Mouse (Mus musculus) embryo, embryonic 10.5 days (tissue): Measurements from ENCODE around the gene Hhex.

Source experiments
- DNase-seq: peaks from one replicate; pipeline ENCODE4 v3.0.0-alpha.2; 2015; ENCODE audit warnings: low spot score

The Hhex gene

DNA sequence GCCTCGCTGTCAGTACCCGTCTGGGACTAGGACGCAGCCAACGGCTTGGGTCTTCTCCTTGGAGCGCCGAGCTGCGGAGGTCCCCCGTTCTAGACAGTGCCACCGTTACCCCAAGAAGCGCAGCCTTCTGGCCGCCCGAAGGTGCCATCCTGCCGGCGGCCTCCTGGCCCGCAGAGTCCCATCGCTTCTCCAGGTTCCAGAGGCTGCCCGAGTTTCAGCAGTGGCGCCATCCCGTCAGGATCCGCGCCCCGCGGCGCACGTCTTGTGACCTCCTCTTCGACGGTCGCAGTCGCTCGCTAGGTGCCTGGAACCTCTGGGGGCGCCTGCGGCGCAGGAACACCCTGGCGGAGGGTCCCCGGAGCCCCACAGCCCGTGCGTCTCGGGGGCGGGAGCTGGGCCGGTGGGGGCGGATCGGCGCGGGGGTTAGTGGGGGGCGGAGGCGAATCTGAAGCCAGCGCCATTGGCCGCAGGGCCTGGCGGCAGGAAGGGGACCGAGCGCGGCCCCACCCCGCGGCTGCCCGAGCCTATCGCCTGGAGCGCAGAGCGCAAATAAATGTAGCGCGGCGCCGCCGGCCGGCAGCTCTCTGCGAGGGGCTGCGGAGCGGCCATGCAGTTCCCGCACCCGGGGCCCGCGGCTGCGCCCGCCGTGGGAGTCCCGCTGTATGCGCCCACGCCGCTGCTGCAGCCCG, at the start of gene Hhex:
Hhex (plus strand) TSS at position 548 of the 689 bp plus-strand sequence.
- DNase-seq = peak; percentile 58

DNA sequence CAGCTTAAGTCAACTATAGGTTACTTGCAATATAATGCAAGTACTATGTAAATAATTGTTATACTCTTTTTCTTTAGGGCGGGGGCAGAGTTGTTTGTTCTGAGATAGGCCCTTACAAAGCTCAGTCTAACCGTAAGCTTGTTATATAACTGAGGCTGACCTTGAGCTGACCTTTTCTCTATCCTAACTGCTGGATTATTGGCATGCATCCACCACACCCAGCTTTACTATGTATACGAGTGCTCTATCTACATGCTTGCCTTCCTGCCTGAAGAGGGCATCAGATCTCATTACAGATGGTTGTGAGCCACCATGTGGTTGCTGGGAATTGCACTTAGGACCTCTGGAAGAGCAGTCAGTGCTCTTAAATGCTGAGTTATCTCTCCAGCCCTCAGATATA, 48.5 kb upstream of the Hhex start:
- DNase-seq = no peak

DNA sequence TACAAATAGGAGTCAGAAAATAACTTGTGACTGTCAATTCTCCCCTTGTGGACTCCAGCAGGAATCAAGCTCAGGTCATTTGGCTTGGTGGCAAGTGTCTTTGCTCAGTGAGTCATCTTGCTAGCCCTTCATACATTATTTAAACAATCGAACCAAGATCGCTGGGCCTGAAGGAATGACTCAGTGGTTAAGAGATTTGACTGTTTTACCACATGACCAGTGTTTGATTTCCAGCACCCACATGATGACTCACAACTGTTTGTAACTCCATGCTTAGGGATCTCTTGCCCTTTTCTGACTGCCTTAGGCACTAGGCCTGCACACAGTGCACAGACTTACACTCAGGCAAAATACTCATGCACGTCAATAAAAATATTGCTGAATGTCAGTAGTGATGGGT, 42.7 kb upstream of the Hhex start:
- DNase-seq = no peak

DNA sequence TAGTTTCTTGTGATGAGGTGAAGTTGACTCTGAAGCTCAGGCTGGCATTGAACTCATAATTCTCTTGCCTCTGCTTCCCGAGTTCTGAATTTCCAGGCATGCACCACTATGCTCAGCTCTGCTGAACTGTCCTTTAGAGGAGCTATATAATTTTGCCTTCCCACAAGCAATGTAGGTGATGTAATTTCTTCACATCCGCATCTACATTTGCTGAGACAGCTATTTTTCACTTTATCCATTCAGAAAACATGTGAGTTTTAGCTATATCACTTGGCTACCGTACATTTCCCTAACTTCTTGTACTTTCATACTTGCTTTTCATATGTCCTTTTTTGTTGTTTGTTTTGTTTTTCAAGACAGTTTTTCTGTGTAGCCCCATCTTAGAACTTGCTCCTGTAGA, 38.3 kb upstream of the Hhex start:
- no peak for DNase-seq

DNA sequence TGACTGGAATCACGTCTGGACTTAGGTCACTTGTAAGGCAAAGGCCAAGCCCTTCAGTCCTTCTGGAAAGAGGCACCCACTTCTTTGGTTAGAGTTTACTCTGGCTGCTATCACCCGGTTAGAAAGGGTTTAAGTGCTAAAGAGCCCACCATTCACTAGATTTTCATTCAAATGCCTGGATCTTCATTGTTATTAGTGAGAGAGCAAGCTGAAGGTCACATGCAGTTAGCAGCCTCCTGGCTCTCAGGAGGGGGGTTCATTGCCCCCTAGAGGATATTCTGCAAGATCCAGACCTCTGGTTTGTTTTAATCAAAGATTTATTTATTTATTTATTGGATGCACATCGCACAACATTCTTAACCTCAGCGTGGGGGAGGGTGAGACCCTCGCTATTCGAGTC, 33.7 kb upstream of the Hhex start:
- no peak for DNase-seq

DNA sequence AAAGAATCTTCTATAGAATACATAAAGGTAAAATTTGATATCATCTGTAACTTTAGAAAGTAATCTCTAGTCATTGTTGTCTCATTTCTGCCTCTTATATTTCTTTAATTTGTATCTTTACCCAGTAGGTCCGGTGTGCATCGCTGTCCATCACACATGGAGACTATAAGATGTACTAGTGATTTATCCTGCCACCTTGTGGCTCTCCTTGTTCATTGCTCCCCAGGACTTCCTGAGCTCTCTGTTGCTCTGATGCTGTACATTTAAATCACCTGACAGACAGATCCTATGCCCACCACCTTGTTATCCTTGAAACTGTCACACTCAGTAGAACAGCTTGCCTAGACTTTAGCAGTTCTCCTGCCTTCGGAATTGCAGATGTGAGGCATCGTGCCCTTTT, 16.3 kb upstream of the Hhex start:
- peak; percentile 47 for DNase-seq

DNA sequence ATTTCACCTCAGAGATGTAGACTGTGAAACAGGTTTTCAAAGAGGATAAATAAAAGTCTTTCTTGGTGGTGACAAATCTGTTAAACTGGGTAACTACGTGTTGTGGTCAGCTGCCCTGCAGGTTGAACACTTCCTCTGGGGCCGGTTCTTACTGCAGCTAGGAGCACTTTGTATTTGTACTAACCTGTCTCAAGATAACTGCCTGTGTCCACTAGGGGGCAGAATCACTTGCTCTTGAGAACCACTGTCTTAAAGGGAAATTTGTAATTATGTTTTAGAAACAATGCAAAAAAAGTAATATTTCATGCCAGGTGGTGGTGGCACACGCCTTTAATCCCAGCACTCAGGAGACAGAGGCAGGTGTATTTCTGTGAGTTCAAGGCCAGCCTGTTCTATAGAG, 15.0 kb upstream of the Hhex start:
- DNase-seq = peak; percentile 84

DNA sequence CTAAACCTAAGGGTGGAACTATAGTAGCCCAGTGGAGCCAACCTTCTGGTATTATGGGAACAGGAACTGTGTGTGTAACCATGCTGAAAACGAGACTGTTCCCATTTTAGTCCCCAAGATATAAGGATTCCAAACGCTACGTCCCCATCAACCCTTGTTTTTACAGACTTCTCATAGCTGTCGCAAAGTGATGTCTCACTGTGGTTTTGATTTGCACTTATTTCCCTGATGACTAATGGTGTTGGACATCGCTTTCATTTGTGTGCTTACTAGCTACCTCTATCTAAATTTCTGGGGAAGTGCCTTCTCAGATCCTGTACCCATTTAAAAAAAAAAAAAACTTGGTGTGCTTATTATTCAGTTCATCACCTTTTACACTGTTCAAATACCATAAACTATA, 6.0 kb upstream of the Hhex start:
- DNase-seq = no peak

DNA sequence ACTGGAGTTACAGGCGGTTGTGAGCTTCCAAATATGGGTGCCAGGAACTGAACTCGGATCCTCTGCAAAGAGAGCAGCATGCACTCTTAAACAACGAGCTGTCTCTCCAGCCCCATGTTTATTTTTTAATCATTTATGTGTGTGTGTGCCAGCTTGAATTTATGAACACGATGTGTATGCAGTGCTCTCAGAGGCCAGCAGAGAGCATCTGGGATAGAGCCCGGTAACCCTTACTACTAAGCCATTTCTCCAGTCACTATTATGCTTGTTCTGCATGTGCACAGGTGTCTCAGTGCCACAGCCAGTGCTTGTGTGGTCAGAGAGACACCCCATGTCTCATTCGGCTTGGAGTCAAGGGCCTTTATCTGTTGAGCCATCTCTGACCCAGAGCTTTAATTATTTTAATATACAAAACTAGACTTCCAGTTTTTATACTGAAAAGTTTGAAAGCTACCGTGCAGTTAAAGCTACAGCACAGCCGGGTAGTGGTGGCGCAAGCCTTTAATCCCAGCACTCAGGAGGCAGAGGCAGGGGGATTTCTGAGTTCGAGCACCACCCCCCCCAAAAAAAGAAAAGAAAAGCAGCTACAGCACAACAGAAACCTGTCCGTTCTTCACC, 3.4 kb upstream of the Hhex start:
- no peak for DNase-seq

DNA sequence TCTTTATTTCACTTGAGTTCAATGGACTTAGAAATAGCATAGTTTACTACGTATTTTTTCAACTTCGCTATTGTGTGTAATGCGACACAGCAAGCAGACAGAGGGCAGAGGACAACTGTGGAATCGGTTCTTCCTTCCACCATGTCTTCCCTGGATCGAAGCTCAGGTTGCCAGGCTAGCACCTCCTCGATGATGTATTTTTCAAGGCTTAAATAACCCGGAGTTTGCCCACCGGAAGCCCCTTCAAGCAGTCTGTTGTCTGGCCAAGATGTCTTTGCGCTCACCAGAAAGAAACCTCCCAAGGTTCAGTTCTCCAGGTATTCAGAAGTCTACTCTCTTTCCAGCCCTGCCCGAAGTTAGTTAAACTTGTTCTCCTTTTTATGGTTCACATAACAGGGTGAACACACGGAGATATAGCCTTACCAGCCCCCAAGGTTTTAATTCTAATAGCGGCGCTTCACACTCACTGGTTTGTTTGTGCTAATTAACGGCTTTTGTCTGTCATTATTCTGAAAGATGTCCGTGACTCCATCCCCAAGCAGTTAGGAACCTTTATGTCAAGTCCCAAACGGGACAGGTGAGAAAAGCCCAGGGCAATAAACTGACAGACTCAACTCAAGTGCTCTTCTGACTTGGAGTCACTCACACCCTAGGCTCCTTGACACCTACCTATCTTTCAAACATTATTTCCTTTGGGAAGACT, 1.6 kb upstream of the Hhex start:
- DNase-seq = no peak

DNA sequence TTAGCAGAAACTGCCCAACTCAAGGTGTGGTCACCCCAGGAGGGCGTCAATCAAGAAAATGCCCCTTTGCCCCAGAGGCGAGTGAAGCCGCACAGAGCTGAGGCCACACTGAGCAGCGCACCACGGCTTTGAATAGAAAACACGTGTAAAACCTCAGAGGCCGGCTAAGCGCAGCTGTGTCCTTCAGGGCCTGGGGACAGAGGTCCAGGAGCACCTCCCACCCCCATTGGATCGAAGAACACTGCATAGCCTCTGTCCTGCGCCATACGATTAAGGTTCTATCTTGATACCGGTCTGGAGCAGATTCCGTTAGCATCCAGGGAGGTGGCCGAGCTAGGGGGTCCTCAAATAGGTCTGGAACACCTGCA, 731 bp upstream of the Hhex start:
- DNase-seq = peak; percentile 64

DNA sequence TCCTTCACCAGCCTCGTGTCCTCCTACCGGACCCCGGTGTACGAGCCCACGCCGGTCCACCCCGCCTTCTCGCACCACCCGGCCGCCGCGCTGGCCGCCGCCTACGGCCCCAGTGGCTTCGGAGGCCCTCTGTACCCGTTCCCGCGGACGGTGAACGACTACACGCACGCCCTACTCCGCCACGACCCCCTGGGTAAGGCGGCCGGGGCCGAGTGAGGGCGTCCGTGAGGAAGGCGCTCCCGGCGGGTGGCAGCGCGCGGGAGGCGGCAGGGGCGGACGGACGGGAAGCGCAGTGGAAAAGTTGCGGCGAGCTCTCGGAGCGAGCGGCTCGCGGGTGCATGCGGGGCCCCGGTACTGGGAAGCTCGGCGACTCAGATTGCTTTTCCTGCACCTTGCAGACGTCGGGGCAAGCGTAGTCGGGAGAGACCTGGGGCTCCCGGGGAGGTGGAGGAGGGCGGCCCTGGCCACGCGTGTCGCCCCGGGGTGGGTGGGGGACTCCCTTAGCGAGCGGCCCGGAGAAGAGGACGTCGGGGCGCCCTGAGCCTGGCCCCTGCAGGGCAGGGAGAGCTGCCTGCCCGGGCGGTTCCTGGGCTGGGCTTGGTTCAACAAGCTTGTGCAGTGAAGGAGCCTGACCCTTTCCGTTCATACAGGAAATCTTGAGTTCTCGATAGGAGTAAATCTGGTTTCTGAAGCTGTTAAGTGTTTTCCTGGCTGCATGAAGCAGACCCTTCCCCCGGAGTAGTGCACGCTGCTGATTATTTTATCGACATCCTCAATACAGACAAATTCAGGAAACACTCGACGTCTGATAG, 637 bp downstream of the Hhex start:
- peak; percentile 26 for DNase-seq

DNA sequence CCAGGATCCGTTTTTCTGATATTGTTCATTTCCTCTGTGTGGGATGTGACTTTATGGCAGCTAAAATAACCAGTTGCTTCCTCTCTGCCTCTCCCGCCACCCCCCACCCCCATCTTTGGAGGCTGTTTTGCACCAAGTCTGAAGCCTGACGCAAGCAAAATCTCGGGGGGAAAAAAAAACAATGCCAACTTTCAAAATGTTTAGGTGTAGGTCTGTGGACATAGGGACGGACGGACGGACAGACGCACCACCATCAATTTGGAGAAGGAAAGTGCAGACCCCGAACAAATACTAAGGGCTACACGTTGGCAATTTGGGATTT, 1.2 kb downstream of the Hhex start:
- DNase-seq = peak; percentile 52

DNA sequence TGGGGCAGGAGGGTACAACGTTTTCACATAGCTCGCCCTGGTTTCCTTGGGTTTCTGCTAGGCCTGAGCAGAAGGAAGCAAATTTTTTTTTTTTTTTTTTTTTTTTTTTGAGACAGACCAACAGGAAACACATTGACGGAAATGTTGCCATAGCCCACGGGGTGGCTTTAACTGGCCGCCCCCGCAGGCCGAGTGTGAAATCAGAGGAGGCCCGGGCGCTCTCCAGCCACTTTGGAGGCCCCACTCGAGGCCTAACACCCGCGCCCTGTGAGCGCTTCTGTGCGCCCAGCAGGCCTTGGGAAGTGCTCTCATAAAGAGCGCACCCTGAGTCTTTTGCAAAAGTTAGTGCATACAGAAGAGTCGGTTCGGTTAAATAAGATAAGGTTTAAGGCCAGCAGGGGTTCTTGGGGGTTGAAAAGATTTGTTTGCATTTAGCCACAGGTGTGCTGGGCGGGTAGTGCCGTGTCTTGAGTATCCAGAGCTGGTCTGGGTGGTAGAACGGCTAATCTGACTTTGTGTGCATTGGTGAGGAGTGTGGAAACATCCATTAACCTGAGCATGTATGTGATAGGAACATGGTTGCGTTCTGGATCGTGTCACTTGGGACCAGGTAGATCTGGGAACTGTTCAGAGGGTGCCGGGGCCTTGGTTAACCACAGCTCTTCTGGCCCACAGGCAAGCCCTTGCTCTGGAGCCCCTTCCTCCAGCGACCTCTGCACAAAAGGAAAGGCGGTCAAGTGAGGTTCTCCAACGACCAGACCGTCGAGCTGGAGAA, 2.1 kb downstream of the Hhex start:
- DNase-seq = peak; percentile 35

DNA sequence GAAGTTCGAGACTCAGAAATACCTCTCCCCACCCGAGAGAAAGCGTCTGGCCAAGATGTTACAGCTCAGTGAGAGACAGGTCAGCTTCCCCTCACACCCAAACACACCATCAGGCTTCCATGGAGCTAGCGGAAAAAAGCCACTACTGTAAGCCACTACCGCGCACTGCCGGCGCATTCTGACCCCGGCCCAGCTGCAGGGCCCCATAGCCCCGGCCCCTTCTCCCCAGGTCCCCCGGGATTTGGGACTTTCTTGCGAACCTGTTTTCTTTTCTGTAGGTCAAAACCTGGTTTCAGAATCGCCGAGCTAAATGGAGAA, 2.6 kb downstream of the Hhex start:
- DNase-seq = peak; percentile 51

DNA sequence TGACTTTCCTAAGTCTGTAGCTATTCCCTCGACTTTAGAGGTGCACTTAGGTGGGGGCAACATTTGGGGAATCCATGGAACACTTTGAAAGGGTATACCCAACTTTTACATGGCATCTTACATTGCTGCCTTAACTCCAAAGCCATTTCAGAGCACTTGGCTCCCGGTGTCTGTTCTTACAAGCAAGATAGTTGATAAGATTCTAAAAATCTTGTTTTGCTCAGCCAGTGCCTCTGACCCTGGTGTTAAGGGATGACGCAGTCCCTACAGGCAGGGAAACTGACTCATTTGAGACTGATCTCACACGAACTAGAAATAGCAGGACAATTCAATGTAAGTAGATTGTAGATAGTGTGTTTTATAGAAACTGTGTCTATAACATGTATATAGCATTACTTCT, 5.6 kb downstream of the Hhex start:
- DNase-seq = no peak

DNA sequence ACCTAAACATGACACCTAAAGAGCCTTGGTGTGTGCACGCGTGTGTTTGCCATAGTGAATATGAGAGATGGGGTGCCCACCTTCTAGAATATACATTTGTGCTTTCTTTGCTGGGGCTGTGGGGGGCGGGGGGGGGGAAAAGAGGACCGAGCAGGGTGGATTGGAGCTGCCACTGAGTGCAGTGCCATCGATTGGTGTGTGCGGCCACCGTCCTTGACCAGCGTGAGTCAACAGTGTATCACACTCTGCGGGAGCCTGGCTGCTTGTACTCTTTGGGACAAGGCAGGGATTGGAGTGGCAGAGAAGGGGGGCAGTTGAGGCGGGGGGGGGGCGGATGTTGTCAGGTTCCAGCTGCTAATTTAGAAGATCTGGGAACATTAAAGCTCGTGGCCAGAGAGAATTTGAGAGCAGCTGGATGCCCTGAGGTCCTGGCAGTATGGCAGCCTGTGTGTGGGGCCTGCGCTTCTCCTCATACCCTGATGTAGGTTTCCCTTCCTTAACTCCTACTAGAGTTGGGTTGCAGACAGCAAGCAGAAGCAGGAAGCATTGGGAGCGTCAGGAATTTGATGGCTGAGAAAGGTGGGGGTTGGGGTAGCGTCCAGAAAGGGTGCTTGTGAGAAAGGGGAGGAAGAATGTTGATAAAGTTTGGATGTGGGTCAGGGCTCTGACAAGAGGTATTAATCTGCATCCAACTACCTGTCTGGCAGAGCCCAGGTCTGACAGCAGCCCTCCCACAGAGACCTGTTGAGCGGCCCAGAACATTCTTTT, 6.3 kb downstream of the Hhex start:
- no peak for DNase-seq

DNA sequence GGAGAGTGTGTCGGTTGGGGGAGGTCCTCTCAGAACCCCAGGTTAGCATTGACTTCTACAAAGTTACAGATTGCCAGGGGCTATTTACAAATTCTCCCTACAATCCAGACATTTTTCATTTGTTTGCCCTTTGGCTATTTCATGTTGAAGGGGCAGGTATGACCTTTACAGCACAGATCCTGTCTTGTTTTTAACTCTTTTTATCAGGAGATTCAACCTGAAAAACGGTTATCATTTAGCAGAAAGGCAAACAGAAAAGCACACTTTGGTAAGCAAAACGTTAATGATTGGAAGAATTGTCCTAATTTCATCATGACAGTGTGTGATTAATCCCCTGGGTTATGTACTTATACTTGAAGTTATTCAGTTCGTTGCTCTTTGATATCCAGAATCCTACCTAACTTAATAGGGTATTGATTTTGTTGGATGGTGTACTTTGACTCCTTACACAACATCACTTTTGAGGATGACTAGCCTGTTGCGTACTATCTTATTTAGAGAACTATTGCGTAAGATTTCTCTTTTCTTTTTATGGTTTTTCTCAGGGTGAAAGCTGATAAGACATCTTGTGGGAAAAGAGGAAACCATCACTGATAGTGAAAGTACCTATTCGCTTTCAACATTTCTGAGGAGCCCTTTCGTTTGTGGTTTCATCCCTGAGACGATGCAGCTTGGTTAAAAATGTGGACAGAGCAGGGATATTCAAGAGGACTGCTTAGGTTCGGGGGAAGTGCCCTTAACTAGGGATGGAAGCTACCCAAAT, 8.1 kb downstream of the Hhex start:
- DNase-seq = no peak

DNA sequence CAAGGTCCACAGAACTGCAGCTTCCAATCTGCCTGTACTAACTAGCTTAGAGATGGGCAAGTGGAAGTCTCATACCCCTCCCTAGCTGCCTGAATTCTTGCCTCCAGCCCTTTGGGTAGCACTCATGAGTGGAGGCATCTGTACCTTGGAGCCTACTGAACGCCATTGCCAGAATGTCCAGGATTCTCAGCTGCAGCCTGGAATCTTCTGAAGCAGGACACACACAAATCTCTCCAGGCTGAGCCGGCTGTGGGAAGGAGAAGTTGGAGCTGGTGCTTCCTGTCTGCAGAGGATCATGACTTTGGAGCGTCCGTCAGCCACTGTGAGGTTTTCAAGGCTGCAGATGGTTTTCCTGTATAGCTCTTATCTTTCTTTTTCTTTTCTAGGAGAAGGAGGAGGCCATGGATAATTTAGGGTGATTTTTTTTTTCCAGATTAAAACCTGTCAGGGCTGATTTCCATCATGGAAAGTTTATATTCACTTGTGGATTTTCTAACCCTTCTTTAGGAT, 9.1 kb downstream of the Hhex start:
- no peak for DNase-seq

DNA sequence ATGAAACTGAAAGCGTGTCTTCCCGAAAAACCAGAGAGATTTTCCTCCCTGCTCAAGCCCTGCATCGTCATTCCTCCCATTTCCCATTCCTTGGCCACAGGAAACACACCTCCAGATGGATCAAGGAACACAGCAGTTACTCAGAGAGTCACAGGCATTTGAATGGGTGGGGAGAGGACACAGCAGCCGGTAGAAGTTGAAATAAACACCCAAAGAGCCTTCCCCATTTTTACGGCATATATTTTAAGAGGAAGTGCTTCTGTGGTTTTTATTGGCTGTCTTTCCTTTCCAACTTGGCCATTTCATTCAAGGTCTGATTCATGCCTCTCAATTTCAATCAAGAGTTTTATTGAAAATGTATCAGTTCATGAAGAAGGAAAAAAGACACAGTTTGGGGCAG, 13.6 kb downstream of the Hhex start:
- DNase-seq = no peak

DNA sequence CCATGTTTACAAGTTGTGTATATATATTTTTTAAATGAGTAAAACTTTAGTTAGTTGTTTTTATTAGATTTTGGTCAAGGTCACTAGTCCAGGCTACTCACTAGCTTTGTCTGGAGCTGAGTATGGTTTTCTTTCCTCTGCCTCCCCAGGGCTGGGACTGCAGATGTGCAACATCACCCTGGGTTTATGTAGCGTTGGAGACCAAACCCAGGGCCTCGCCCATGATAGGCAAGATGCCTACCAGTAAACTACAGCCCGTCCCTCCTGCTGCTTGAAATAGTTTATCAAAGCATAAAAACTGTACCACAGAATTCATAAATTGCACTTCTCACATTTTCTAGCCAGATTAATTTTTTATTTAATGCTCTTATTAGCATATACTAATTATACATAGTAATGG, 14.6 kb downstream of the Hhex start:
- DNase-seq = no peak
